Mouse (Mus musculus) hindbrain, embryonic 15.5 days (tissue): Measurements from ENCODE around the gene Abcc4. TPM values are rescaled to one million over a fixed set of nuclear protein-coding genes. Genes with fewer than 3 reads are reported as not detected.

Experiments
- ATAC-seq: fragments of 200-750 bp; cut with Nextera tagmentation; 2 replicates; pipeline ENCODE4 v1.8.0; 2017; ENCODE audit warnings: low read depth, moderate number of reproducible peaks, moderate TSS enrichment; ENCODE audit not compliant: low FRiP score
- H3K27ac ChIP-seq: fragments of 300-500 bp; sonication (generic); replicated peaks from 2 replicates; pipeline ENCODE4 v1.5.1; 2015; ENCODE audit warnings: mild to moderate bottlenecking, inconsistent platforms
- H3K27me3 ChIP-seq: fragments of 300-500 bp; sonication (generic); 2 replicates; pipeline ENCODE4 v1.6.1; 2015; ENCODE audit warnings: control low read depth, inconsistent platforms
- H3K36me3 ChIP-seq: fragments of 300-500 bp; sonication (generic); 2 replicates; pipeline ENCODE4 v1.6.1; 2015; ENCODE audit warnings: control low read depth, inconsistent platforms
- H3K4me1 ChIP-seq: fragments of 300-500 bp; sonication (generic); replicated peaks from 2 replicates; pipeline ENCODE4 v1.6.1; 2015; ENCODE audit warnings: control low read depth, inconsistent platforms
- H3K4me2 ChIP-seq: fragments of 300-500 bp; sonication (generic); 2 replicates; pipeline ENCODE4 v1.6.1; 2015; ENCODE audit warnings: moderate library complexity, mild to moderate bottlenecking, inconsistent platforms
- H3K4me3 ChIP-seq: fragments of 300-500 bp; sonication (generic); 2 replicates; pipeline ENCODE4 v1.5.1; 2015; ENCODE audit warnings: mild to moderate bottlenecking, inconsistent platforms
- H3K9ac ChIP-seq: fragments of 300-500 bp; sonication (generic); 2 replicates; pipeline ENCODE4 v1.6.1; 2015; ENCODE audit warnings: inconsistent platforms
- H3K9me3 ChIP-seq: fragments of 300-500 bp; sonication (generic); 2 replicates; pipeline ENCODE4 v1.6.1; 2016; ENCODE audit warnings: control low read depth, inconsistent platforms
- WGBS: fragments of 180-500 bp; shearing (Covaris S2); methylation state at CpG from one replicate; pipeline ENCODE4 v1.1.7; 2015; 5-methylcytosine and 5-hydroxymethylcytosine counted together
- polyA plus RNA-seq: library from polyadenylated mRNA; unstranded; fragments of >200 nt; fragmentation: Nextera tagmentation; extraction: Ambion mirVana; gene quantifications from 2 replicates; pipeline ENCODE4 v1.2.1, GENCODE M21; 2015

Gene Abcc4
- polyA plus RNA-seq, 1 experiment from 2014 or later = 2.3 TPM

DNA sequence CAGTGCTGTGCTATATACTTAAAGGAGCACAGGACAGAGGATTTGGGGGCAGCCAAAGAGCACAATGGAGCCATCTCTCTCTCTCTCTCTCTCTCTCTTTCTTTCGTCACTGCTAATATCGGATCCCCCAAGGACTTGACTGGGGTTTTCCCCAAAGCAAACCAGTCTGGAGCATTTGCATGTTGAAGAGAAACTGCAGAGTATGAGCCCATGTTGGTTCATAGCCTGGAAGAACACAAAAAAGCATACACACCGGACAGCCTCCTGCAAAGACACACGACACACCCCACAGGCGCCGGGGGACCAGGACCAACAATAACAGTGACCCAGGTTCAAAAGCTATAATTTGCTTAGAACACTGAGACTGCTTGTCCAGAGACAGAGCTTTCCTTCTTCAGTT lies 14.1 kb downstream of the Abcc4 start:
- Histone ChIP-seq H3K36me3 (no peaks in the 10 kb centered on the region), H3K9me3 (no peaks in the 10 kb centered on the region), H3K4me1 (peaks cover 2% of the 10 kb centered on the region; the same call in 1 of the 2 replicates), H3K27me3 (no peaks in the 10 kb centered on the region), H3K4me3 (no peak overlapping the region), H3K9ac (no peak overlapping the region), H3K4me2 (no peak overlapping the region), H3K27ac (no peak overlapping the region; the same call in 1 of the 2 replicates)
- ATAC-seq = no peak
- WGBS = 66% methylated on average over 6 of the region's 6 CpGs

GRCm38 (mm10) chr14:118691404-118691803 lies 14.6 kb downstream of the Abcc4 start:
- Histone ChIP-seq H3K9me3 (no peaks in the 10 kb centered on the region), H3K4me1 (peaks cover 2% of the 10 kb centered on the region; the same call in 1 of the 2 replicates), H3K27me3 (no peaks in the 10 kb centered on the region), H3K9ac (no peak overlapping the region), H3K4me3 (no peak overlapping the region), H3K36me3 (no peaks in the 10 kb centered on the region), H3K27ac (no peak overlapping the region; the same call in 1 of the 2 replicates), H3K4me2 (no peak overlapping the region)
- no peak for ATAC-seq
- whole genome bisulfite sequencing = 86% methylated on average over 5 of the region's 5 CpGs

DNA sequence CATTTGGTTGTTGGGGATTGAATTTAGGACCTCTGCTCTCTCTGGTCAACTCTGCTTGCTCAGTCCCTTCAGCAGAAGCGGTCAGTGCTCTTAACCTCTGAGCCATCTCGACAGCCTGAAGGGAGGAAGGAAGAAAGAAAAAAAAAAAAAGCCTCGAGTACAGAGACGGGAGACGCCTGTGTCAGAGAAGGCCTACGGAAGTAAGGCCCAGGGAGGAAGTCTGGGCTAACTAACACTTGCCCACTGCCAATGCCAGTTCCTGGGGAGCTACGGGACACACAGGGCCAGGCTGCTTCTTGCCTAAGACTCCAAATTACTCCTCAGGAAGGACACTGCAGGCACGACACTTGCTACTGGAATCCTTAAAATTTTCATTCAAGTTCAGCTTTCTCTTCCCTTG lies 15.1 kb downstream of the Abcc4 start:
- H3K36me3 ChIP-seq = no peaks in the 10 kb centered on the region
- H3K27me3 ChIP-seq = no peaks in the 10 kb centered on the region
- peaks cover 2% of the 10 kb centered on the region; the same call in 1 of the 2 replicates for H3K4me1 ChIP-seq
- 79% methylated on average over 8 of the region's 8 CpGs for WGBS
- no peak overlapping the region for H3K9ac ChIP-seq
- no peak for ATAC-seq
- H3K27ac ChIP-seq = no peak overlapping the region
- no peak overlapping the region for H3K4me2 ChIP-seq
- H3K4me3 ChIP-seq = no peak overlapping the region
- no peaks in the 10 kb centered on the region for H3K9me3 ChIP-seq

GRCm38 (mm10) chr14:118690336-118690735 lies 15.7 kb downstream of the Abcc4 start:
- no peaks in the 10 kb centered on the region for H3K9me3 ChIP-seq
- no peaks in the 10 kb centered on the region for H3K36me3 ChIP-seq
- H3K4me3 ChIP-seq = no peak overlapping the region
- peaks cover 2% of the 10 kb centered on the region; the same call in 1 of the 2 replicates for H3K4me1 ChIP-seq
- WGBS = 60% methylated on average over 10 of the region's 10 CpGs
- peak; percentile 29; the same call in 1 of the 2 replicates for ATAC-seq
- no peak overlapping the region for H3K27ac ChIP-seq
- no peak overlapping the region for H3K4me2 ChIP-seq
- H3K27me3 ChIP-seq = no peaks in the 10 kb centered on the region
- H3K9ac ChIP-seq = no peak overlapping the region

DNA sequence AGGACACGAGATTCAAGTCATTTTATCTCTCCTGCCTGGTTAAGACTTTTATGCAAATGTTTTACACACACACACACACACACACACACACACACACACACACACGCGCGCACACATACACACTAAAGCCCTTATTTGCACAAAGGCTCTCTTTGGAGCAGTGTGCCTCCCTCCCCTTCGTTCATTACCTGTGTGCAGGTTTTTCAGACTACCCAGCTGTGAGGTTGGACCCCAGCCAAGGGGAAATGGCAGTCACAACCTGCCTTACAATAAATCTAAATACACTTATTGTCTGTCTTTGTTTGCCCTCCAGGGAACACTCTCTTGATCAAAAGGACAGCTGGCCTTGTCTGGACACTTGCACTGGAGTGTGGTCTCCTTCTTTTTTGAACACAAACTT lies 17.4 kb downstream of the Abcc4 start:
- H3K9me3 ChIP-seq = no peaks in the 10 kb centered on the region
- peaks cover 2% of the 10 kb centered on the region; the same call in 1 of the 2 replicates for H3K4me1 ChIP-seq
- H3K27me3 ChIP-seq = no peaks in the 10 kb centered on the region
- no peaks in the 10 kb centered on the region for H3K36me3 ChIP-seq
- 71% methylated on average over 5 of the region's 5 CpGs for WGBS
- no peak overlapping the region for H3K4me3 ChIP-seq
- H3K27ac ChIP-seq = no peak overlapping the region
- ATAC-seq = no peak
- H3K9ac ChIP-seq = no peak overlapping the region
- no peak overlapping the region for H3K4me2 ChIP-seq

GRCm38 (mm10) chr14:118686861-118687260 lies 19.2 kb downstream of the Abcc4 start:
- Histone ChIP-seq H3K4me3 (no peak overlapping the region), H3K27me3 (no peaks in the 10 kb centered on the region), H3K4me2 (no peak overlapping the region), H3K27ac (no peak overlapping the region), H3K4me1 (peaks cover 2% of the 10 kb centered on the region; the same call in 1 of the 2 replicates), H3K9ac (no peak overlapping the region), H3K9me3 (no peaks in the 10 kb centered on the region), H3K36me3 (no peaks in the 10 kb centered on the region)
- ATAC-seq = no peak
- WGBS = 79% methylated on average over 5 of the region's 5 CpGs

DNA sequence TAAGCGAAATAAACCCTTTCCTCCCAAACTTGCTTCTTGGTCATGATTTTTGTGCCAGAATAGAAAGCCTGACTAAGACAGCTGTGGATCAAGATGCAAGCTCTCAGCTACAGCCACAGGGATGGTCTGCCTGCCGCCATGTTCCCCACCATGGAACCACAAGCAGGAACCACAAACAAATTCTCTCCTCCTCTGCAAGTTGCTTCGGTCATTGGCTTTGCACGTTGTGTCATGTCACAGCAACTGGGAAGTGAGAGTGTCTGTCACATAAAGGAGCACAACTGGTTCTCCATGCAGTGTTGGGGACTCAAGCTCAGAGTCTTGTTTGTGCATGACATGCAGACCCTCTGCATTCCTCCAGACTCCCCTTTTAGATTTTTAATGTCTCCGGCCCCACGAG lies 20.4 kb downstream of the Abcc4 start:
- H3K27me3 ChIP-seq = no peaks in the 10 kb centered on the region
- H3K4me3 ChIP-seq = no peak overlapping the region
- H3K4me2 ChIP-seq = no peak overlapping the region
- H3K4me1 ChIP-seq = peaks cover 2% of the 10 kb centered on the region; the same call in 1 of the 2 replicates
- 94% methylated on average over 6 of the region's 6 CpGs for WGBS
- no peak overlapping the region for H3K27ac ChIP-seq
- no peaks in the 10 kb centered on the region for H3K9me3 ChIP-seq
- ATAC-seq = no peak
- H3K9ac ChIP-seq = no peak overlapping the region
- H3K36me3 ChIP-seq = no peaks in the 10 kb centered on the region

- Histone ChIP-seq H3K4me1 (no peaks in the 10 kb centered on the region), H3K9me3 (no peaks in the 10 kb centered on the region), H3K27ac (no peak overlapping the region), H3K9ac (no peak overlapping the region), H3K27me3 (no peaks in the 10 kb centered on the region), H3K4me2 (no peak overlapping the region), H3K36me3 (no peaks in the 10 kb centered on the region), H3K4me3 (no peak overlapping the region)
- 76% methylated on average over 10 of the region's 10 CpGs for WGBS
- no peak for ATAC-seq
These were observed 23.5 kb downstream of the Abcc4 start for GRCm38 (mm10) chr14:118682339-118683034.

DNA sequence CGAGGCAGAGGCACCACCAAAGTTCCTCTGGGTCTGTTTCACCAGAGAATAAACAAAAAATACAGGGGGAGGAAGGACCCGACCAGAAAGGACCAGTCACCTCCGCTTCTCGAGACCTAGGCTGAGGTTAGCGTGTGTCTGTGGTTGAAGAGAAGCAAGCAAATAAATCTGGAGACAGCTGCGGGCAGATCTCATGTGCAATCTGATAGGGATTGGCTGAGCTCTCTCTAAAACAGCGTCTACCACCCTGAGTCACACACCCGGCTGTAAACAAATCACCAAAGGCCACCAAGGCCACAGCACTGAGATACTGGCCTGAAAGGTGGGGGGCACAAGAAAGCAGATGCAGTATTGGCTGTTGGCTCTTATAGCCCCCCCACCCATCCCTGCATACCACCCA lies 24.9 kb downstream of the Abcc4 start:
- no peak overlapping the region for H3K4me3 ChIP-seq
- H3K27ac ChIP-seq = no peak overlapping the region
- H3K4me1 ChIP-seq = no peaks in the 10 kb centered on the region
- 90% methylated on average over 8 of the region's 8 CpGs for WGBS
- no peaks in the 10 kb centered on the region for H3K36me3 ChIP-seq
- no peak overlapping the region for H3K9ac ChIP-seq
- H3K4me2 ChIP-seq = no peak overlapping the region
- ATAC-seq = no peak
- no peaks in the 10 kb centered on the region for H3K9me3 ChIP-seq
- H3K27me3 ChIP-seq = no peaks in the 10 kb centered on the region

DNA sequence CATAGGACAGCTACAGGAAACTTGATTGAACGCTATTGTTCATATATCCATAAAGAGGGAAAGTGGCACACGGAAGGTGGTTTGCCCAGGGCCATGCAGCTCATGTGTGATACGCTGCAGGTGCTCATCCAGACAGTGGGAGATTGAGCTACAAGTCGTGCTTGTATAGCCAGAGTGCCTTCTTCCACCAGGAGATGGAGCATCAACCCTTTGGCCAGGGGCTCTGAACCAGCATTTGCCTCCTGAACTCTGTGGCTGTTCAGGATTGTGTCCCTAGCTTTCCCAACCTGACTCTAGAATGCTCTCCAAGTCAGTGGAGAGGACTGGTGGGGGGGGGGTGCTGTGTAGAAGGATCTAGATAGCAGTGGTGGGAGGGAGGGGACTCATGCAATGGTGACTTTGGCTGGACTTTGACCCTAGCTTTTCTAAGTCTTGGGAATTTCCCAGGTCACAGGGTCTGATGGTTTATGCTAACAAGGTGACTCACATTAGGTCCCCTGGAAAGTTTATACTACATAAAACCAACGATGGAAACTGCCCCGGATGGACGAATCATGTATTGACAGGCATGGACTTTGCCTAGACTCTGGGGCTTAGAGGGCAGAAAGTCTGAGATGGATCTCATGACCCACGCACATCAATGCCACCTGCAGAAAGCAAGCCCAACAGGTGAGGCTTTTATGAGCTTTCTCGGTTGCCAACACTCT lies 27.6 kb downstream of the Abcc4 start:
- 92% methylated on average over 9 of the region's 9 CpGs for whole genome bisulfite sequencing
- H3K36me3 ChIP-seq = no peaks in the 10 kb centered on the region

GRCm38 (mm10) chr14:118676308-118676994 lies 29.6 kb downstream of the Abcc4 start:
- Histone ChIP-seq H3K27ac (no peak overlapping the region), H3K27me3 (no peaks in the 10 kb centered on the region), H3K4me2 (no peak overlapping the region), H3K4me3 (no peak overlapping the region), H3K36me3 (no peaks in the 10 kb centered on the region), H3K4me1 (no peaks in the 10 kb centered on the region), H3K9ac (no peak overlapping the region), H3K9me3 (no peaks in the 10 kb centered on the region)
- WGBS = 84% methylated on average over 13 of the region's 13 CpGs
- ATAC-seq = no peak

More for the DNA sequence above, 27.6 kb downstream of the Abcc4 start:
- Histone ChIP-seq H3K4me2 (no peak overlapping the region), H3K4me1 (no peaks in the 10 kb centered on the region), H3K27me3 (no peaks in the 10 kb centered on the region), H3K4me3 (no peak overlapping the region), H3K27ac (no peak overlapping the region), H3K9me3 (no peaks in the 10 kb centered on the region), H3K9ac (no peak overlapping the region)
- no peak for ATAC-seq

DNA sequence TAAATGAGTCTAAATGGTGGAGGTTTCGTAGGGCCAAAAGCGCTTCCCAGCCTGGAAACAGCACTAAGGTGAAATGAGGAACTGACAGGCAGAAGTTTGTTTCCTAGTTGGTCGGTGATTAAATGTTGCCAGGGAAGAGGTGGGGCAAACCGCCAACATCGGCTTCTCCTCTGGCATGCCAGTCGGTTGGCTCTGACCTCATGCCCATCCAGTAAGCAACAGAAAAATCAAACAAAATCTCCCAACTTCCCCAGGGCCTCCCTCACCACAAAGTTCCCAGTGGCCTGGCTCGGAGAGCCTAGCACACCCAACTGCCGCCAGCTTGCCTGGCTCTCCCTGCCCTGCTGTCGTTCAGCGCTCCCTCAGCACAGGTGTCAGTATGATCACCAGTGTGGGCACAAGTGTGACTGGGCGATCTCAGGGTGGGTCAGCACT lies 31.3 kb downstream of the Abcc4 start:
- no peak overlapping the region for H3K4me2 ChIP-seq
- H3K36me3 ChIP-seq = no peaks in the 10 kb centered on the region
- no peaks in the 10 kb centered on the region for H3K9me3 ChIP-seq
- no peak overlapping the region for H3K27ac ChIP-seq
- no peak overlapping the region for H3K9ac ChIP-seq
- no peak for ATAC-seq
- 70% methylated on average over 11 of the region's 11 CpGs for WGBS
- H3K4me3 ChIP-seq = no peak overlapping the region
- H3K27me3 ChIP-seq = no peaks in the 10 kb centered on the region
- H3K4me1 ChIP-seq = no peaks in the 10 kb centered on the region
